ENCODE assay signal across 7 mouse cellular contexts in genomic region chr7:43443917-43444293, GRCm38 (mm10). TPM values are rescaled to one million over a fixed set of nuclear protein-coding genes. Genes with fewer than 3 reads are reported as not detected.
A peak's percentile ranks its signal among the peaks of the same experiment; 100 is the strongest.
DNase-seq lines count a peak whose midpoint lies in the region; ATAC-seq lines count a peak whose summit lies in the region.

Gene Etfb (plus strand): TSS chr7:43444083.
Gene Gm45233 (plus strand): TSS chr7:43444128.

- 0% methylated on average over 27 of the region's 27 CpGs for WGBS in intestine, embryonic 15.5 days
- 0% methylated on average over 27 of the region's 27 CpGs for WGBS in midbrain, embryonic 10.5 days

- intact Hi-C loops in gastrocnemius, postnatal 36 days (cut with DNase I): loop anchor here (10.0 kb wide), 1 partner anchor 139 kb away; no protein-coding TSS in a partner anchor
- intact Hi-C loops in left cerebral cortex, postnatal 25 days (cut with DNase I): loop anchor here (2.0 kb wide), 1 partner anchor 131 kb away; the partner anchor contains the start of gene Zfp715

- peak within 1 kb of the TSS; percentile 89 for H3K4me2 ChIP-seq in intestine, embryonic 15.5 days (replicated peaks)

- peak; percentile 98 for DNase-seq in adrenal gland, adult 2 months
- peak; percentile 92 for DNase-seq in embryo, embryonic 11.5 days (ENCODE audit: low read depth, low spot score)
- peak; percentile 89 to 93 for DNase-seq in gastrocnemius, postnatal 36 days
- DNase-seq in left cerebral cortex, postnatal 25 days (ENCODE audit: low spot score in 2 of 2): peak; percentile 93 to 98
- peak; percentile 94 for DNase-seq in midbrain, embryonic 10.5 days (ENCODE audit: low spot score)
- DNase-seq in right cerebral cortex, postnatal 4 days: peak; percentile 87

- no peaks in the 10 kb centered on the region for H3K9me3 ChIP-seq in intestine, embryonic 15.5 days
- no peaks in the 10 kb centered on the region for H3K9me3 ChIP-seq in midbrain, embryonic 10.5 days (replicated peaks)

- ATAC-seq in intestine, embryonic 15.5 days: peak; percentile 97

- no peaks in the 10 kb centered on the region; the same call in 1 of the 2 replicates for H3K36me3 ChIP-seq in intestine, embryonic 15.5 days
- no peaks in the 10 kb centered on the region for H3K36me3 ChIP-seq in midbrain, embryonic 10.5 days

- H3K4me3 ChIP-seq in intestine, embryonic 15.5 days (replicated peaks): peak within 1 kb of the TSS; percentile 51
- H3K4me3 ChIP-seq in midbrain, embryonic 10.5 days: peak within 1 kb of the TSS; percentile 66

- no peaks in the 10 kb centered on the region for H3K27me3 ChIP-seq in intestine, embryonic 15.5 days (replicated peaks)
- H3K27me3 ChIP-seq in midbrain, embryonic 10.5 days (ENCODE audit: low read depth, poor library complexity, severe bottlenecking): no peaks in the 10 kb centered on the region

- peaks cover 10% of the 10 kb centered on the region for H3K4me1 ChIP-seq in intestine, embryonic 15.5 days (replicated peaks)
- H3K4me1 ChIP-seq in midbrain, embryonic 10.5 days: peaks cover 22% of the 10 kb centered on the region

- peak within 1 kb of the TSS; percentile 98 for H3K27ac ChIP-seq in intestine, embryonic 15.5 days
- H3K27ac ChIP-seq in midbrain, embryonic 10.5 days (replicated peaks): peak within 1 kb of the TSS; percentile 88

- peak within 1 kb of the TSS; percentile 66 for H3K9ac ChIP-seq in intestine, embryonic 15.5 days

RNA-seq across cellular contexts. Expression of gene Etfb, which starts in this region (rescaled TPM):
- total RNA-seq in adrenal gland, adult 2 months (2021): 100 to 1,000 TPM; 367 to 728 TPM
- 33.7 and 44.2 TPM in 2 replicates for polyA plus RNA-seq in adrenal gland, adult 2 months (2012; rRNA removed)
- 100 to 1,000 TPM; 264 to 310 TPM for total RNA-seq in gastrocnemius, postnatal 36 days (2021)
- 429 and 478 TPM in 2 replicates for polyA plus RNA-seq in intestine, embryonic 15.5 days (2015; fragmentation: Nextera tagmentation; extraction: Ambion mirVana)
- 10 to 100 TPM; 52.2 to 59.1 TPM for total RNA-seq in left cerebral cortex, postnatal 25 days (2021)
- polyA plus RNA-seq in midbrain, embryonic 10.5 days (2016; fragmentation: Nextera tagmentation; extraction: Ambion mirVana): 246 and 264 TPM in 2 replicates

RNA-seq across cellular contexts. Expression of gene Gm45233, which starts in this region (rescaled TPM):
- 1 to 10 TPM in 1 of 2 experiments, under 1 TPM in 1; 0.58 to 1.5 TPM for total RNA-seq in adrenal gland, adult 2 months (2021)
- polyA plus RNA-seq in adrenal gland, adult 2 months (2012; rRNA removed): 1.7 and 4.6 TPM in 2 replicates
- total RNA-seq in gastrocnemius, postnatal 36 days (2021): under 1 TPM in 1 of 2 experiments, not detected in 1; 0.79 TPM
- polyA plus RNA-seq in intestine, embryonic 15.5 days (2015; fragmentation: Nextera tagmentation; extraction: Ambion mirVana): 0.40 and 0.52 TPM in 2 replicates
- under 1 TPM in 1 of 2 experiments, not detected in 1; 0.53 TPM for total RNA-seq in left cerebral cortex, postnatal 25 days (2021)
- not detected in 2 replicates for polyA plus RNA-seq in midbrain, embryonic 10.5 days (2016; fragmentation: Nextera tagmentation; extraction: Ambion mirVana)

Comparison
In these comparisons a context has a peak if more than half of its experiments do, and no peak if none do; other contexts are left out.
1. Peak in every context shown above with its lines: DNase-seq, ATAC-seq, H3K4me3 ChIP-seq and H3K27ac ChIP-seq.
2. RNA of gene Etfb (total RNA-seq): 367 to 728 TPM in adrenal gland, adult 2 months and 264 to 310 TPM in gastrocnemius, postnatal 36 days; 52.2 to 59.1 TPM in left cerebral cortex, postnatal 25 days; every median in the first group is over 4 times any median in the second.